Mouse (Mus musculus): ENCODE data around the gene Eif1b.

Gene Eif1b

DNA sequence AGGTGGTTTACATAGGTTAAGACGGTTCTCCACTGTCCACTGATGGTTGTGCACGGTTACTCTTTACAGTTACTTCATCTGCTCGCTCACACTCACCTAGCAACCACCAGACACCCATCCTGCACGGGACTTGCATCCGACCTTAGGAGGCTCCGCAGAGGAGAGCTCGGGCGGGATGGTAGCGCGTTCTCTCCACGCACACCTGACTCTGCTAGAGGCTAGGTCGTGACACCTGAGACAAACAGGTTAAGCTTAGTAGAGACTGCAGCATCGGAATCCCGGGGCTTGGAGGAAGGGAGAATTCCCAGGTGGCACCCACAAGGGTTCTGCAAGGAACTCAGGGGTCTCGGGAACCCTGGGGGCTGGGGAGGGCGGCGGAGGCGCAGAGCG, at the start of gene Eif1b:
TSS of gene Eif1b (plus strand) at position 223 of the 390 bp plus-strand sequence.
- no peak for DNase-seq

DNA sequence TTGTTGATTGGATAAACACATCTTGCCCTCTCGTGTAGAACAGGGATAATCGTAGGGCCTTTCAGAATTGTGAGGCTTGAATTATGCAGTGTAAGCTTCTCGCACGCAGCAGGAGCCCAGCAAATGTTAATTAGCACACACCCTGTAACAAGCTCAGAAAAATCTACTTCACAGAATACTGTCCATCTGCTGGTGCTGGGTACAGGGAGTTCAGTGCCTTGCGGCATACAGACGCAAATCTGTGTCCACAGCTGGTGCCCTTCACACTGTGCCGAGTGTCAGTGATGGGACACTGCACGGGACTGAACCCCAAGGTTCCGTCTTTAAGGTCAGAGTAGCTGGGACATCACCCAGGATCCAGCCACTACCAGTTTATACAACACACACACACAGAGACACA, 47.4 kb upstream of the Eif1b start:
- no peak for DNase-seq

DNA sequence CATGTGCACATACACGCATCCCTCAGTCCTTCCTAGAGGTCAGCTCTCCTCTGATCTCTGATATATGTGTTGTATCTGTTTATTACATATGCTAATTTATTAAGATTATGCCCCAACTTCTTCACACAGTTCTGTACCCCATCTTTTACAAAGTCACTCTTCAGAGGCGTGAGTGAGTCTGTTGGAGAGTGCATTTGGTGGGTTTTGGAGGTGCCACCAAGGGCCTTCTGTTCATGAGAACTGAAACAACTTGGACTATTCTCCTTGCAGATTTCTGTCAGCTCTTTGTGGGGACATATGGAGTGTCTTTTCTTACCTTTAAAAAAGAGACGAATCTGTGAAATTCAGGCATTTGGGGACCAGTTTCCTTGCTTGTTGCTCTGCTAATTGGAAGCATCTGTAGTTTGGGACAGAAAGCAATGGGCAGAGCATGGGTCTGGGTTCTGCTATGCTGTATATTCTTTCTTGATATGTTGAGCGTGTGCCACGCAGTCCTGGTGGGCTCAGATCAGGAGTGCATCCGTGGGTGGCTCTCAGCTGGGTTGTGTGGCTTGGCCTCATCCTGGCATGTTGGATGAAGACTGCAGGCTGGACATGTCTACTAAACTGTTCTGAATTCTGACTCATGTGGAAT, 42.2 kb upstream of the Eif1b start:
- DNase-seq = no peak

DNA sequence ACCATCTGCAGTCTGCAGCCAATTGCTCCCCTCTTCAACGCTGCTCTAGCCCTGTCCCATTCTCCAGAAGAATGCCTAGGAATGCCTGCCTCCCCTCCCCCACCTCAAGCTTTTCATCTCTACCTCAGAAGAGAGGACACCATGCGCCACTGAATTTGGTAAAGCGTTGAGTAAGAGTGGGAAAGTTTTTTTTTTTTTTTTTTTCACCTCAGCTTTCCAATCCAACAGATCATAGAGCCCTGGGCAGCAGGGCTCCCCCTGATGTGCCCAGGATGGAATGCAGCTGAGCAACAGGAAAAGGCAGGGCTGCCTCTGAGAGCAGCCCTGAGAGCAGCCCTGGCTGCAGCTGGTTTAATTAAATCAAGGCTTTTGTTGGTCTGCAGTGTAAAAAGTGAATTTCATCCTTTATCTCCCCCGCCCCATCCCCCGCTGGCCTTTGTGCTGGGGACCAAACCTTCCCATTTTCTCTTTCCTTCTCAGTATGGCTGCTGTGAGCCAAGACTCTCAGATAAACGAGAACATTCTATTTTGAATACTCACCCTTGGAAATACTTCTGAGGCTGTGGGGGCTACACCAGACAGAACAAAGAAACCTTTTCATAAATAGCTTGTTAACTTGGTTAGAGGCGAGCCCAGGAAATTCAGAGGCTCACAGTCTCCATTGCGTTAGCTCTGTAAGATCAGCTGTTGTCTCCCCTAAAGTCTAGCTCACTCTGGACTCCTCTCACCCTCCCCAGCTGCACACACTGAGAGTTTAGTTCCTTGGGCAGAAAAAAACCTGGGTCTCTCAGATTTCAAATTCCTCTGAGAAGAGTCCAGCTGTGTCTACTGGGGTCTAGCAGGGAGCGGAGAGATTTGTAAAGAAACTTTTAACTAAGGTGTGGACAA, 36.0 kb upstream of the Eif1b start:
- DNase-seq = no peak

DNA sequence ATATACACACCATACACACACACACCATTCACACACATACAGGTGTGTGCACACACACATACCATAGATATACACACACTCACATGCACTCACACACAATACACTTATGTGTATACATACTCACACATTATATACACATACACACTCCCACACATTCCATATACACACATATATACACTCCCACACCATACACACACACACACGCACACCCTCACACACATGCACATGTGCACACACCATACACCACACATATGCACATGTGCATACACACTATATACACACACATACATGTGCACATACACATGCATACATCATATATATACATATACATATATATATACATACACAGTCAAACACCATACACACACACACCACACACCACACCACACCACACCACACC, 21.6 kb upstream of the Eif1b start:
- DNase-seq = no peak

DNA sequence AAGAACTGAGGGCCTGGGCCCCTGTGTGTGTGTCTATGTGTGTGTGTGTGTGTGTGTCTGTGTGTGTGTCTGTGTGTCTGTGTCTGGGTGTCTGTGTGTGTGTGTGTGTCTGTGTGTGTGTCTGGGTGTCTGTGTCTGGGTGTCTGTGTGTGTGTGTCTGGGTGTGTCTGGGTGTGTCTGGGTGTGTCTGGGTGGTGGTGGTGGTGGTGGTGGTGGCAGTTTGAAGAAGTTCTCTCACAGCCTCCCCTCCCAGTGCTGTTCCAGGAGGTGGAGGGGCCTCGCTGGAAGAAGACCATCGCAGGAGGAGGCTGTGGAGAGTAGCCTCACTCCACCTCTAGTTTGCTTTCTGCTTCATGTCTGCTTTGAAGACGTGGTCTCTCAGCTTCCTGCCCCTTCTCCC, 10.4 kb upstream of the Eif1b start:
- DNase-seq = no peak

DNA sequence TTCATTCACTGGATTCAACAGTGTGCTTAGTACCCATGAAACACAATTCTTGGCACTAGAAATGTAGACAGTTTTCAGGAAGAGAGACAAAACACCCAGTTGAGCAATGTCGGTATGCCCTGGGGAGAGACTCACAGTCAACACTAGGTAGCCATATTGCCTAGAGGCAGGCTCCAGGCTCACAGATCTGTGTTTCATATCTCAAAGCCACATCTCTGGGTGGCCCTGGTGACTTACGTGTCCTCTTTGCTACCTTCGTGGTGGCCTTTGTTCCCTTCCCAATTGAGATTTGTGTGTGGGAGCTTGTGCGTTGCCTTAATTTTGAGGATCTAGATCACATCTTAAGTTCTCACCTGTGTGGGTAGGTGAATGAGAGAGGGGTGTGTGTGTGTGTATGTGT, 9.7 kb upstream of the Eif1b start:
- DNase-seq = no peak

DNA sequence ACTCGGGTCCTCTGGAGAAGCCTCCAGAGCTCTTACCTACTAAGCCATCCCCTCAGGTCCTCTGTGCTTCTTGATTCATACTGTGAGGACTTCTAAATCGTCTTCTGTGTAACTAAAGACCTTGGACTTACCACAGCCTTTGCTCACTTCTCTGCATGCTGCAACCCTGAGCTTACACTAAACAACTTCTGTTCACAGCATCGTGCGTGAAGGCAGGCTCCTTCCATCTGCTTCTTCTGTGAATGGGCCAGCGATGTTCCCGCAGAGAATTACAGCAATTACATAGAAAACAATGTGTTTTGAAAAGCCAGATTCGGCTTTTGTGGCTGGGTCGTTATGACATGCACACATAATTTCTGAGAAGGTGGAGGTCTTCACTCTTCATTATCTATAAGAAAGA, 8.9 kb upstream of the Eif1b start:
- DNase-seq = no peak

DNA sequence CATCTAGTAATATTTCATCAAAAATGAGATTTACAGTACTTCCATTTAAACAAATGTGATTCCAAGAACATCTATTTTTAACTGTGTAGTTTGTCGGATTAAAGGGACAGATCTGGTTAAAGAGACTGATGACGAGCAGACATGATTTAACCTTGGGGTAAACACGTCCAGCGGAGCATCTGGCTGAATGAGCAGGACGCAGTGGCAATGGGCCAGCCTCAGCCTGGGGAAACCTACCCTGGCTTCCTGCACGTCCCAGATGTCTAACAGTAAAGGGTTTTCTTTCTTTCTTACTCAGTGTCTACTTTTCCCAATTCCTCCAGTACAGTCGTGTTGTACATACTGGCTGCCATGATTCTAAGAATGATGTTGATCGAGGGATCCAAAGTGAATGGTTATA, 5.0 kb upstream of the Eif1b start:
- no peak for DNase-seq

DNA sequence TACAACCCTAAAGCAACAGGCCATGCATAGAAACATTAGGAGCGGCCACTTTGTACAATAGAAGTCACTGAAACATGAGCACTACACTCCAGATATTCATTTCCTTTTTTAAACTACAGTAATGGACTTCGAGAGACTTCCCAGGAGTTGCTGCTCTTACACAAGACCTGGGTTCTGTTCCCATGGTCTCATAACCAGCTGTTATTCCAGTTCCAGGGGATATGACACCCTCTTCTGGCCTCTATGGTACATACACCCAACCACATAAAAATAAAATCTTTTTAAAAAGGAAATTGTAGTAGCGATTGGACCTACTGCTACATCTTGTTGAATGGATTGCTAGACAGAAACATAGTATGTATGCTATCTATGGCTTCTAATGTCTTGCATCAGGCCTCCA, 523 bp upstream of the Eif1b start:
- DNase-seq = no peak

DNA sequence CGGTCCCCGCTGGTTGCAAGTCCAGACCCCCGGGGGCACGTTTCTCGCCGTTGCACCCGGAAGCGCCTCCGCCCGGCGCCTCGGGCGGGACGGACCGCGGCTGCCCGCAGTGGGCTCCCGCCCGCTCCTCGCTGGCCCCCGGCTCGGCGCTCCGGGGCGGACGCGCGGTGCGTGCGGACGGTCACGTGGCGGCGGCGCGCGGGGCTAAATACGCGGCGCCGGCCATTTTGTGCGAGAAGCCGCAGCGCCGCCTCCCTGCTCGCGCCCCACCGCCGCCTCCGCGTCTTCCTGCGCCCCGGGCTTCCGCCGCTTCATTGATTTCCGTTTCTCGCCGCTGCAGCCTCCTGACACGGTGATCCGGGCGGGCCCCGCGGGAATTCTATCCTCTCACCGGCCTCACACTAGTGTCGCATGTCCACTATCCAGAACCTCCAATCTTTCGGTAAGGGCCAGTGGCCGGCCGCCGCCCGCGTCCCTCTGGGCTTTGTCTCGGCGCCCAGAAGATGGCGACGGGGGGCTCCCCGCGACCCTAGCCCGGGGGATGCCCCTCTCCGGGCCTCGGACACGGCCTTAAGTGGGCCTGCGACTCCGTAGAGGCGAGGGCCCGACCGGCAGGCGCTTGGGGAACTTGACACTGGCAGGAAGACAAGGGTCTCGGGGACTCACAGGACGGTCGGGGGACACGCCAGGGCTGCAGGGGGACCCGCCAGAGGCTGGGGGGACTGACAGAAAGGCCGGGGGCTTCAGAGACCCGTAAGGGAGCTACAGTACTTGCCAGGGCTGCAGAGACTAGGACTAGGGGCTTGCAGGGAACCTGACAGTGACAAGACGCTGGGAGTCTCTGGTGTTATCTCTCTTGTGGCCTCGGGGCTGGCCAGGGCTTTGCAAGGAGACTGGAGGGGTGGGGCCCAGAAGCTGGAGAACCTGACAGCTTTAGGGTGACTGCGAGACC, 644 bp downstream of the Eif1b start:
- DNase-seq = peak; percentile 78 to 80

DNA sequence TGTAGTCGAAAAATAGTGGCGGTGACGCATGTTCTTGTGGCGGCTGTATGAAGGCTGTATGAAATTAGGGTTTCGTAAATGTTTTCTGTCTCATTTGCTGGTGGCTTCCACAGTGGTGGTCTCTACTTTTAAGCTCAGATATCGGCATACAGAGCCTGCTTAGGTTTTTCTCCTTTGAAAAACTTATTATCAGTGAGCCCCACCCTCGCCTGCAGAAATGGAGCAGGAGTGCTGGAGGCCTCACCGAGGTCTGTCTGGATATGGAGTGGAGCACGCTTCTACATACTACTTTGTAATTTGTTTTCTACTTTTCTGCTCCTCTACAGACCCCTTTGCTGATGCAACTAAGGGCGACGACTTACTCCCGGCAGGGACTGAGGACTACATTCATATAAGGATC, 1.7 kb downstream of the Eif1b start:
- no peak for DNase-seq

DNA sequence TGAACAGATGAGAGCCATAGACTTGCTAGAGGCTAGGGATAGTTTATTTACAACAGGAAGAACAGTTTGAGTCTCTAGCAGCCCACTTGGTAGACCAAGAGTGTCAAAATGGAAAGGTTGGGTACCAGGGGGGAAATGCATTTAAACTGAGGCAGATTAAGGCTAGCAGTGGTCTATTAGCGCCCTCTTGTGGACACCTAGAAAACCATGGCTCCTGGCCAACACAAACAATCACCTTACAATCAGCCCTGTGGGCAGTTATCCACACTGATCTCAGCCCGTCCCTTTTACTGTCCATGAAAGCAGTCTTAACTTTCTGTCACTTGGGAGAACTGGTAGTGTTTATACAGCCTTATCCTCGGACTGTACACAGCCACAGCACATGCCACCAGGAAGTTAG, 4.7 kb downstream of the Eif1b start:
- peak; percentile 70 to 72 for DNase-seq

DNA sequence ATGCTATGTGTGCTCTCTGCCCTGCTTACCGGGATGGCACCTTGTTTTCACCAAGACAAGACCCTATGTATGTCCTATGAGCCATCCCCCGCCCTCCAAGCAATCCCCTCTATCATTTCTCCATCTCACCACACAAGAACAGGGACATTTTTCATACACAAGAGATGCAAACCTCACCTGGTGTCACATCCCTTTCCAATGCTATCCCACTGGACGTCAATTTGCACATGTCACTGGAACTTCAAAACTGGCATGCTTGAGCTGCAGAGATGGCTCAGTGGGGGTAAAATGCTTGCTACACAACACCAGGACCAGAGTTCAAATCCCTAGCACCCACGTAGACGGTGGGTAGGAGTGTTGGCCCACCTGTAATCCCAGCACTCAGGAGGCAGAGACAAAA, 6.0 kb downstream of the Eif1b start:
- DNase-seq = no peak

DNA sequence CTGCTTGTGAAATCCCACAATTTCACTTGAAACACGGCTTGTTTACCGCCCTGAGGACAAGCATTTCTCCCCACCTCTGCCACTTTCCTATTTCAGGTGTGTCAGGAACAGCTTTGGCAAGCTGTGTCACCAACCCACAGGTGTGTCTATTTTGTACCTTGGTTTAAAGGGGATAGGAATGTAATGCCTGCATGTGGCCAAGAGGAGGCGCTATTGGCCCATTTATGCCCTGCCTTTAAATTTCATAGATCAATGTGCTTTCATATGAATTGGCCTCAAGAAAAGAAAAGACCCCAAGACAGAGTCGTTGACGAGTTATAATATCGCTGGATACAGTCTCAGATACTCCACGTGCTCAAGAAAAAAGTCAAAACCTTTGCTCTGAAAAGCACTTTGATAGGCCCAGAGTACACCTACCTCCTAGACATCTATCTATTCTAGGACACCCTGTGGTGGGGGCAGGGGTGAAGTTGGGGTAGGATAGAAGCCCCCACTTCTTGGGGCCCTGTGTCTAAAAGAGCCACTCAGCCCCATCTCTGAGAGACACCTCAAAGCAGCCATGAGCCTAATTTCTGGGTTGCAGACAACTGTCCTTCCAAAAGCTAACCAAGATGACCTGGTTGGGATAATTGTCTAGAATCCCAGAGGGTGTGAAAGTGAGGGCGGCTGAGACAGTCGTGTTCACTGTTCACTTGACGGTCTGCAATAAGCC, 9.3 kb downstream of the Eif1b start:
- peak; percentile 29 to 42 for DNase-seq

DNA sequence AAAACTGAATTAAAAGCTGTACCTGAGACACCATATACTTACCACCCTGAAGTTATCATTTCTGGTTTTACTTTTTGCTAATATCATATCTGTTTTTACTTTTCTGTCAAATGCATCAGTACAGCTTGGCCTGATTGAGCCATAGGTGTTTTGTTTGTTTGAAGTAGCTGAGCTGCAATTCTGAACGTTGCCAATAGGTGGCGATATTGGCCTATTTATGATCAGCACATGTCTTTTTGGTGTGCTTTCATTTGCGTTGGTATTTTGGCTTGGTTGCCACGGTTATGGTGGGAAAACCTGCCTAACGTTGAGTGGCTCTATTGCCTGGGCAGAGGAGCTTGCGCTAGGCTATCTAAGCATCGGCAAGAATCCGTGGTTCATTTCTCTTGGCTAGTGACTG, 10.0 kb downstream of the Eif1b start:
- peak; percentile 81 to 82 for DNase-seq

DNA sequence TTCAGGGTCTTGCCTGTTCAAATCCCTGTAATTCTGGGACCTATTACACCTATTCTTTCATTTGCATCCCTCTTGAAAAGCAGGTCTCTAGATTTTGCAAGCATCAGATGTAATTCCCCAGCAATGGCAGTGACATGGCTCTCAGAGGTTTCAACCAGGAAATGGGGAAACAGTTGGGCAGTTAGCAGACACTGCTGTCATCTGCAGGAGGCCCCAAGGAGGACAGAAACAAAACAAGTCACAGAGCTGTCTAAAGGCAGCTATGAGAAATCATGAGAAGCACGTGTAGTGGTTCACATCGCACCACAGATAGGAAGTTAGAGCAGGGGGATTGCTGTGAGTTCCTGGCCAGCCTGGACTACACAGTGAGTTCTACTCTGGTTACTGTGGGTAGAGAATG, 12.4 kb downstream of the Eif1b start:
- DNase-seq = no peak

DNA sequence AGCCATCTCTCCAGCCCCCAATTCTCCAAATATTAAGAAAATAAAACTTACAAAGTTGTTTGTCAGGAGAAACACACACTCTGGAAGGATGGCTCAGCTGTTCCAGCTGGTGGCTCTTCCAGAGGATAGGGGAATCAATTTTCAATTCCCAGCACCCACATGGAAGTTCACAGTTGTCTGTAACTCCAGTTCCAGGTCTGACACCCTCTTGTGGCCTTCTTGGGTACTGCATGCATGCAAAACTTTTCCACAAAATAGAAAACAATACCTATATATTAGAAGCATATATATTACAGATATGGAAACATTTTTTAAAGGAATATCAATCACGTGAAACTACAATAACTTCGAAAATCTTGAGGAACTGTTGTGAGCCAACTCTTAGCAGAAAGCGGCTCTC, 19.7 kb downstream of the Eif1b start:
- peak; percentile 53 to 57 for DNase-seq

DNA sequence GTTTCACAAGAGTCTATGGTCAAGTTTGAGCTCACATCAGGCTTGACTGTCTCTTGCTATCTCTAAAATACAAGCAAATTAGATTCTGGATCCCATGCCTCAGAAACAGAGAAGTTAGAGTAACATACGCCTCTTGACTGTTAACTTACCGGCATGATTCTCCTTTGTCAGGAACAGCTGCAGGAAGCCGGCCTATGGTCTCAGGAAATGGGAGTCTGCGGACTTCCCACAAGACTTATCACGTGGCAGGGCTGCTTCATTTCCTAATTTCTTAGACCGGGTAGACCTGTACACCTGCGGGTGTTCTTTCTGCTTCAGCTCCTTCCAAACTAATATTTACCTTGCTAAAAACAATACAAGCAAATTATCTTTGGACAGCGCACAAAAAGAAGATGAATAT, 24.7 kb downstream of the Eif1b start:
- DNase-seq = no peak

DNA sequence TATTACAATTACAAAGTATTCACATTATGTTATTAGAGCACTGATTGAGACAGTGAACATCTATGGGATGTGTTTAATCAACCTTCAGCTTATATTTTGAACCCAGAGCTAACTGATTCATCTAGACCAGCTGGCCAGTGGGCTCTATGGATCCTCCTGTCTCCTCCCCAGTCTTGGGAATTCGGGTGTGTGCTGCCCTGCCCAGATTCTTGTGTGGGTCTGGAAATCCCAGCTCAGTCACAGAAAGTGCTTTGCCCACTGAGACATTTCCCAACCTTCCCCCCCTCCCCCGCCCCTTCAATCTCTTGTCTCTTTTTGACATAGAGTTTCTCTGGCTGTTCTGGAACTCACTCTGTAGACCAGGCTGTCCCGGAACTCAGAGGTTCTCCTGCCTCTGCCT, 26.9 kb downstream of the Eif1b start:
- DNase-seq = no peak

DNA sequence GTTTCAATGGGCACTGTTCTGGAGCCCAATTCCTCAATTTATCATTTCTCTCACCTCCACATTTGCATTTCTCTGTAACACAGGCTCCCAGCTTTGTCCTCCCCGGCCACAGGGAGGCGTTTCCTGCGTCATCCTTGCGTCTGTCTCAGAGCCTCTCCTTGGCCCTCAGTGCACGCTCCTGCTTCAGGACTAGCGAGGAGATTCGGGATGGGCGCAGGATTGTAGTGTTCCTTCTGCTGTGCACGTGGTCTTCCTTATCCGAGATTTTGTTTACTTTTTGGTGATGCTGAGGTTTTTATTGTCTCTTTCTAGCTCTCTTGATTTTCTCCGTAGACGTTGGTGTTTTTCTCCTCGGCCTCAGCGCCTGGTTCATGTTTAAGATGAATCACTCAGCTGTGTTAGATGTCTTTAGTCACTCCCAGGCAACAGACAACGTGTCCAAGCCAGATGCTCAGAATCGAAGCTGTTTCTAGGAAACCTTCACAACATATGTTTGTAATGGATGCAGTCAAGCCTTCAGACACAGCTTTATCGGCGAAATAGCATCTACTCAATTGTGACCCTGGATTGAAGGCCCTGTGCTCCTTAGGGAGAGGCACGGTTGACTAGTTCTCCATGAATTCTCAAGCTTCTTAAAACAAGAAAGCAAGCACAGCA, 27.6 kb downstream of the Eif1b start:
- no peak for DNase-seq

DNA sequence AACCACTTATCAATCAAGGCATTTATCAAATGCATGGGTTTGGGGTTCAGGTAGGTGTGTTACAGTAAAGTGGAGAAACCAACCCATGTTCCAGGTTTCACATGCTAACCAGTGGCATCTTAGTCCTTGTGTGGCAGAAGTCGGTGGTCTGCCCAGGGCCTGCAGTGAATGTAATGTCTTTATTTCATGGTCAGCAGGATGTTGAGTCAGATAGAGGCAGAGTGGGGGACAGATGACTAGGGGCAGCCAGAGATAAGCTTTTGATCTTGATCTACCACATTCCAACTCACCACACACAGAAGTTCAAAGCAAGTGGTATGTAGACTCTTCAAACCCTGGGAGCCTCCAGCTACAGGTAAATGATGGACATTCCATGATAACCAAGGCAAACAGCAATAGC, 29.1 kb downstream of the Eif1b start:
- DNase-seq = no peak
